Mouse (Mus musculus) liver, embryonic 15.5 days (tissue): ENCODE measurements around the gene Kit. TPM values are rescaled to one million over a fixed set of nuclear protein-coding genes. Genes with fewer than 3 reads are reported as not detected.

Experiments
- ATAC-seq: fragments of 200-750 bp; cut with Nextera tagmentation; 2 replicates; pipeline ENCODE4 v1.8.0; 2017; ENCODE audit warnings: moderate number of reproducible peaks, mild to moderate bottlenecking, moderate library complexity; ENCODE audit not compliant: insufficient read depth
- H3K27ac ChIP-seq: fragments of 300-500 bp; sonication (generic); replicated peaks from 2 replicates; pipeline ENCODE4 v1.5.1; 2015; ENCODE audit warnings: mild to moderate bottlenecking, inconsistent platforms
- H3K27me3 ChIP-seq: fragments of 300-500 bp; sonication (generic); 2 replicates; pipeline ENCODE4 v1.6.1; 2015; ENCODE audit warnings: mild to moderate bottlenecking, inconsistent platforms
- H3K36me3 ChIP-seq: fragments of 300-500 bp; sonication (generic); replicated peaks from 2 replicates; pipeline ENCODE4 v1.6.1; 2015; ENCODE audit warnings: moderate library complexity, mild to moderate bottlenecking, inconsistent platforms
- H3K4me1 ChIP-seq: fragments of 300-500 bp; sonication (generic); replicated peaks from 2 replicates; pipeline ENCODE4 v1.6.1; 2015; ENCODE audit warnings: inconsistent platforms
- H3K4me2 ChIP-seq: fragments of 300-500 bp; sonication (generic); 2 replicates; pipeline ENCODE4 v1.6.1; 2015; ENCODE audit warnings: moderate library complexity, mild to moderate bottlenecking, inconsistent platforms
- H3K4me3 ChIP-seq: fragments of 300-500 bp; sonication (generic); replicated peaks from 2 replicates; pipeline ENCODE4 v1.5.1; 2015; ENCODE audit warnings: mild to moderate bottlenecking, inconsistent platforms
- H3K9ac ChIP-seq: fragments of 300-500 bp; sonication (generic); 2 replicates; pipeline ENCODE4 v1.6.1; 2015; ENCODE audit warnings: moderate library complexity, mild to moderate bottlenecking, inconsistent platforms
- H3K9me3 ChIP-seq: fragments of 300-500 bp; sonication (generic); replicated peaks from 2 replicates; pipeline ENCODE4 v1.6.1; 2016; ENCODE audit warnings: inconsistent platforms
- WGBS: fragments of 180-500 bp; shearing (Covaris S2); methylation state at CpG from one replicate; pipeline ENCODE4 v1.1.7; 2015; ENCODE audit warnings: mixed read lengths; ENCODE audit not compliant: insufficient replicate concordance; 5-methylcytosine and 5-hydroxymethylcytosine counted together
- polyA plus RNA-seq: library from polyadenylated mRNA; unstranded; fragments of >200 nt; fragmentation: Nextera tagmentation; extraction: Ambion mirVana; gene quantifications from 2 replicates; pipeline ENCODE4 v1.2.1, GENCODE M21; 2015

Kit gene
- polyA plus RNA-seq, result 13.9 and 15.0 TPM in 2 replicates

GRCm38 (mm10) chr5:75574852-75575566 lies at the start of gene Kit:
Kit (plus strand) TSS chr5:75574916.
- Histone ChIP-seq H3K4me1 (peaks cover 58% of the 10 kb centered on the region), H3K9me3 (no peaks in the 10 kb centered on the region), H3K27ac (peak within 1 kb of the TSS; percentile 38; the same call in 1 of the 2 replicates), H3K36me3 (no peaks in the 10 kb centered on the region), H3K27me3 (peaks cover 41% of the 10 kb centered on the region), H3K4me3 (peak within 1 kb of the TSS; percentile 65), H3K9ac (peak within 1 kb of the TSS; percentile 54), H3K4me2 (peak within 1 kb of the TSS; percentile 94)
- under 1% methylated on average over 65 of the region's 65 CpGs for WGBS
- peak; percentile 73 for ATAC-seq

GRCm38 (mm10) chr5:75536156-75536555 lies 38.6 kb upstream of the Kit start:
- ATAC-seq, result no peak

GRCm38 (mm10) chr5:75537717-75538116 lies 37.0 kb upstream of the Kit start:
- ATAC-seq, result no peak
- Histone ChIP-seq H3K4me3 (no peak overlapping the region), H3K4me1 (peaks cover 17% of the 10 kb centered on the region), H3K27me3 (no peaks in the 10 kb centered on the region), H3K27ac (no peak overlapping the region), H3K4me2 (no peak overlapping the region), H3K36me3 (no peaks in the 10 kb centered on the region), H3K9ac (no peak overlapping the region), H3K9me3 (no peaks in the 10 kb centered on the region)
- WGBS, result 54% methylated on average over 4 of the region's 4 CpGs

More at GRCm38 (mm10) chr5:75536156-75536555, 38.6 kb upstream of the Kit start:
- no peaks in the 10 kb centered on the region for H3K36me3 ChIP-seq
- WGBS, result 21% methylated on average over 3 of the region's 3 CpGs
- peaks cover 17% of the 10 kb centered on the region for H3K4me1 ChIP-seq
- no peak overlapping the region; the same call in 1 of the 2 replicates for H3K4me2 ChIP-seq
- H3K27me3 ChIP-seq, result no peaks in the 10 kb centered on the region
- H3K27ac ChIP-seq, result no peak overlapping the region
- H3K9ac ChIP-seq, result no peak overlapping the region
- no peak overlapping the region for H3K4me3 ChIP-seq
- H3K9me3 ChIP-seq, result no peaks in the 10 kb centered on the region

GRCm38 (mm10) chr5:75538458-75538857 lies 36.3 kb upstream of the Kit start:
- no peak overlapping the region for H3K27ac ChIP-seq
- 53% methylated on average over 4 of the region's 4 CpGs for WGBS
- ATAC-seq, result no peak
- no peaks in the 10 kb centered on the region for H3K36me3 ChIP-seq
- no peak overlapping the region for H3K4me3 ChIP-seq
- no peak overlapping the region for H3K4me2 ChIP-seq
- H3K9me3 ChIP-seq, result no peaks in the 10 kb centered on the region
- H3K9ac ChIP-seq, result no peak overlapping the region
- H3K4me1 ChIP-seq, result peaks cover 17% of the 10 kb centered on the region
- no peaks in the 10 kb centered on the region for H3K27me3 ChIP-seq

- H3K36me3 ChIP-seq, result no peaks in the 10 kb centered on the region
- H3K4me3 ChIP-seq, result no peak overlapping the region
- peaks cover 17% of the 10 kb centered on the region for H3K4me1 ChIP-seq
- 21% methylated on average over 6 of the region's 6 CpGs for WGBS
- H3K27me3 ChIP-seq, result no peaks in the 10 kb centered on the region
- ATAC-seq, result no peak
- H3K4me2 ChIP-seq, result no peak overlapping the region
- H3K9me3 ChIP-seq, result no peaks in the 10 kb centered on the region
- H3K27ac ChIP-seq, result no peak overlapping the region
- no peak overlapping the region for H3K9ac ChIP-seq
Observed at GRCm38 (mm10) chr5:75539098-75539497, 35.6 kb upstream of the Kit start.

- no peak for ATAC-seq
- Histone ChIP-seq H3K9me3 (no peaks in the 10 kb centered on the region), H3K4me3 (no peak overlapping the region), H3K27ac (no peak overlapping the region), H3K27me3 (no peaks in the 10 kb centered on the region), H3K4me2 (no peak overlapping the region), H3K4me1 (peaks cover 7% of the 10 kb centered on the region), H3K36me3 (no peaks in the 10 kb centered on the region), H3K9ac (no peak overlapping the region)
- WGBS, result 46% methylated on average over 3 of the region's 3 CpGs
Observed at GRCm38 (mm10) chr5:75543757-75544156, 31.0 kb upstream of the Kit start.

GRCm38 (mm10) chr5:75544472-75545264 lies 30.0 kb upstream of the Kit start:
- Histone ChIP-seq H3K4me2 (no peak overlapping the region), H3K27me3 (no peaks in the 10 kb centered on the region), H3K9me3 (no peaks in the 10 kb centered on the region), H3K4me1 (no peaks in the 10 kb centered on the region), H3K36me3 (no peaks in the 10 kb centered on the region), H3K9ac (no peak overlapping the region), H3K4me3 (no peak overlapping the region), H3K27ac (no peak overlapping the region)
- ATAC-seq, result no peak
- 59% methylated on average over 14 of the region's 14 CpGs for WGBS

GRCm38 (mm10) chr5:75545265-75545643 lies 29.5 kb upstream of the Kit start:
- no peaks in the 10 kb centered on the region for H3K9me3 ChIP-seq
- no peak overlapping the region for H3K4me2 ChIP-seq
- ATAC-seq, result no peak
- H3K4me3 ChIP-seq, result no peak overlapping the region
- no peak overlapping the region for H3K27ac ChIP-seq
- H3K4me1 ChIP-seq, result no peaks in the 10 kb centered on the region
- no peaks in the 10 kb centered on the region for H3K27me3 ChIP-seq
- no peak overlapping the region for H3K9ac ChIP-seq
- no peaks in the 10 kb centered on the region for H3K36me3 ChIP-seq
- WGBS, result 55% methylated on average over 4 of the region's 4 CpGs

- no peak for ATAC-seq
- Histone ChIP-seq H3K27me3 (no peaks in the 10 kb centered on the region), H3K9me3 (no peaks in the 10 kb centered on the region), H3K36me3 (no peaks in the 10 kb centered on the region), H3K4me2 (no peak overlapping the region), H3K27ac (no peak overlapping the region), H3K4me1 (no peaks in the 10 kb centered on the region), H3K9ac (no peak overlapping the region), H3K4me3 (no peak overlapping the region)
- WGBS, result 70% methylated on average over 3 of the region's 3 CpGs
Observed at GRCm38 (mm10) chr5:75553021-75553420, 21.7 kb upstream of the Kit start.

- Histone ChIP-seq H3K9me3 (no peaks in the 10 kb centered on the region), H3K4me3 (no peak overlapping the region), H3K9ac (no peak overlapping the region), H3K4me1 (0 out of 2 replicates have a peak, but pooled peaks cover 2% of the 10 kb centered on the region), H3K27me3 (no peaks in the 10 kb centered on the region), H3K36me3 (no peaks in the 10 kb centered on the region), H3K27ac (no peak overlapping the region), H3K4me2 (no peak overlapping the region)
- ATAC-seq, result no peak
- WGBS, result 78% methylated on average over 11 of the region's 11 CpGs
Observed at GRCm38 (mm10) chr5:75557636-75558035, 17.1 kb upstream of the Kit start.

GRCm38 (mm10) chr5:75559291-75559690 lies 15.4 kb upstream of the Kit start:
- Histone ChIP-seq H3K36me3 (no peaks in the 10 kb centered on the region), H3K9ac (no peak overlapping the region), H3K4me2 (no peak overlapping the region), H3K27ac (no peak overlapping the region), H3K9me3 (no peaks in the 10 kb centered on the region), H3K4me3 (no peak overlapping the region), H3K4me1 (0 out of 2 replicates have a peak, but pooled peaks cover 5% of the 10 kb centered on the region), H3K27me3 (no peaks in the 10 kb centered on the region)
- WGBS, result 66% methylated on average over 6 of the region's 6 CpGs
- ATAC-seq, result no peak
